Mouse (Mus musculus): ENCODE results near the gene Trappc11.

Trappc11 gene

GRCm38 (mm10) chr8:47533344-47534125, at the start of gene Trappc11, which contains the start of gene Rwdd4a:
Trappc11 (minus strand) TSS chr8:47533470.
Rwdd4a (plus strand) TSS chr8:47533664.
- DNase-seq (ENCODE audit: low read depth, low spot score) = peak; percentile 99

- DNase-seq (ENCODE audit: low read depth, low spot score) = peak; percentile 36
These were observed 48.2 kb upstream of the Trappc11 start for GRCm38 (mm10) chr8:47581454-47581853.

- DNase-seq (ENCODE audit: low read depth, low spot score) = no peak
These were observed 40.2 kb upstream of the Trappc11 start for GRCm38 (mm10) chr8:47573482-47573881.

- DNase-seq (ENCODE audit: low read depth, low spot score) = no peak
These were observed 36.9 kb upstream of the Trappc11 start for GRCm38 (mm10) chr8:47570161-47570560.

- DNase-seq (ENCODE audit: low read depth, low spot score) = no peak
These were observed 34.8 kb upstream of the Trappc11 start for GRCm38 (mm10) chr8:47568098-47568497.

- no peak for DNase-seq (ENCODE audit: low read depth, low spot score)
These were observed 33.3 kb upstream of the Trappc11 start for GRCm38 (mm10) chr8:47566551-47566950.

GRCm38 (mm10) chr8:47560801-47561200, 27.5 kb upstream of the Trappc11 start:
- DNase-seq (ENCODE audit: low read depth, low spot score) = no peak

- no peak for DNase-seq (ENCODE audit: low read depth, low spot score)
These were observed 25.0 kb upstream of the Trappc11 start for GRCm38 (mm10) chr8:47558274-47558673.

- no peak for DNase-seq (ENCODE audit: low read depth, low spot score)
These were observed 23.2 kb upstream of the Trappc11 start for GRCm38 (mm10) chr8:47556446-47556845.

- peak; percentile 77 for DNase-seq (ENCODE audit: low read depth, low spot score)
These were observed 20.3 kb upstream of the Trappc11 start for GRCm38 (mm10) chr8:47553613-47554012.

- DNase-seq (ENCODE audit: low read depth, low spot score) = no peak
These were observed 13.8 kb upstream of the Trappc11 start for GRCm38 (mm10) chr8:47547102-47547501.

GRCm38 (mm10) chr8:47544094-47544493, 10.8 kb upstream of the Trappc11 start:
- peak; percentile 78 for DNase-seq (ENCODE audit: low read depth, low spot score)

GRCm38 (mm10) chr8:47542746-47543145, 9.5 kb upstream of the Trappc11 start:
- DNase-seq (ENCODE audit: low read depth, low spot score) = no peak

- no peak for DNase-seq (ENCODE audit: low read depth, low spot score)
These were observed 5.1 kb upstream of the Trappc11 start for GRCm38 (mm10) chr8:47538323-47538722.

- no peak for DNase-seq (ENCODE audit: low read depth, low spot score)
These were observed 5.2 kb downstream of the Trappc11 start for GRCm38 (mm10) chr8:47528094-47528493.

- DNase-seq (ENCODE audit: low read depth, low spot score) = no peak
These were observed 19.7 kb downstream of the Trappc11 start for GRCm38 (mm10) chr8:47513601-47514000.

- no peak for DNase-seq (ENCODE audit: low read depth, low spot score)
These were observed 22.3 kb downstream of the Trappc11 start for GRCm38 (mm10) chr8:47510930-47511329.

- DNase-seq (ENCODE audit: low read depth, low spot score) = no peak
These were observed 27.8 kb downstream of the Trappc11 start for GRCm38 (mm10) chr8:47505431-47505830.

- DNase-seq (ENCODE audit: low read depth, low spot score) = no peak
These were observed 30.7 kb downstream of the Trappc11 start for GRCm38 (mm10) chr8:47502546-47502945.

GRCm38 (mm10) chr8:47501994-47502393, 31.3 kb downstream of the Trappc11 start:
- no peak for DNase-seq (ENCODE audit: low read depth, low spot score)

- no peak for DNase-seq (ENCODE audit: low read depth, low spot score)
These were observed 37.8 kb downstream of the Trappc11 start for GRCm38 (mm10) chr8:47495428-47495827.

- no peak for DNase-seq (ENCODE audit: low read depth, low spot score)
These were observed 38.6 kb downstream of the Trappc11 start for GRCm38 (mm10) chr8:47494602-47495153.

GRCm38 (mm10) chr8:47493106-47493505, 40.2 kb downstream of the Trappc11 start:
- no peak for DNase-seq (ENCODE audit: low read depth, low spot score)
